Mouse (Mus musculus) liver, embryonic 14 days (tissue): Measurements from ENCODE around the gene Man1a2. TPM values are rescaled to one million over a fixed set of nuclear protein-coding genes. Genes with fewer than 3 reads are reported as not detected.

Experiments
- polyA plus RNA-seq: library from polyadenylated mRNA; depleted of rRNA; stranded (reverse); fragments of >200 nt; gene quantifications from 2 replicates; pipeline ENCODE4 v1.2.3, GENCODE M21; 2012; rRNA removed

Man1a2 gene
- 3.9 and 4.4 TPM in 2 replicates for polyA plus RNA-seq

GRCm38 (mm10) chr3:100685087-100685762 lies at the start of gene Man1a2:
Gene Man1a2 (minus strand): TSS chr3:100685503.

Other genes with a start within 250 kb of the Man1a2 start
- gene Tent5c, start 196.2 kb downstream of the Man1a2 start, polyA plus RNA-seq: 38.9 and 49.8 TPM in 2 replicates
- gene Vtcn1, start 140.0 kb upstream of the Man1a2 start, polyA plus RNA-seq: not detected in 2 replicates
- gene Trim45, start 236.7 kb upstream of the Man1a2 start, polyA plus RNA-seq: 0.87 and 0.97 TPM in 2 replicates